Mouse (Mus musculus): ENCODE measurements around the gene Nf1. TPM values are rescaled to one million over a fixed set of nuclear protein-coding genes. Genes with fewer than 3 reads are reported as not detected.

Gene Nf1
- polyA plus RNA-seq, 1 experiment from 2014 or later = 14.8 TPM

GRCm38 (mm10) chr11:79339808-79340781 is 602 bp downstream of the Nf1 start:
- peak overlapping the region; percentile 94 for H3K4me3 ChIP-seq (ENCODE audit: low read length)
- WGBS = under 1% methylated on average over 39 of the region's 63 CpGs

DNA sequence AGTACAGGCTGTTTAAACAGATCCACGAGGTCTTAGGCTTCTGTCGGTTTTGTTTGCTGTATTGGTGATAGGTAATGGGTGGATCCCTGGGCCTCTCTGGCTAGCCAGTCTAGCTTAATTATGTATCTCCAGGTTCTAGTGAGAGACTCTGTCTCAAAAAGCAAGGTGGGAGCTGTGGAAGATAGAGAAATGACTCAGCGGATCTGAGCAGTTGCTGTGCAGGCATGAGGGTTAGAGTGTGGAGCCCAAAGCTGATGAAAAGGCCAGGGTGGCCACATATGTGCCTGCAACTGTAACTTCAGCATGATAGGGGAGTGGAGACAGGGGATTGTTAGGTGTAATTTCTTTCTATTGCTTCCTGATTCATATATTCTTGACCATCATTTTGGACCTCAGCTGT is 17.5 kb downstream of the Nf1 start:
- Histone ChIP-seq H3K4me2 (replicated peaks; ENCODE audit: low read depth, low read length) (no peak overlapping the region), H3K4me3 (ENCODE audit: low read length) (no peak overlapping the region), H3K4me1 (ENCODE audit: control insufficient read depth, insufficient read depth, low read length) (peaks cover 15% of the 10 kb centered on the region; the same call in 1 of the 2 replicates), H3K27me3 (ENCODE audit: control insufficient read depth, insufficient read depth, low read length) (no peaks in the 10 kb centered on the region), H3K9me3 (ENCODE audit: control insufficient read depth, low read length) (no peaks in the 10 kb centered on the region), H3K36me3 (ENCODE audit: control insufficient read depth, insufficient read depth, low read length) (no peaks in the 10 kb centered on the region), H3K9ac (ENCODE audit: low read depth, low read length) (no peak overlapping the region), H3K27ac (ENCODE audit: low read depth, low read length) (no peak overlapping the region)
- no peak for ATAC-seq (ENCODE audit: low FRiP score, low TSS enrichment)
- WGBS = 86% methylated on average over 3 of the region's 3 CpGs

More at GRCm38 (mm10) chr11:79339808-79340781, 602 bp downstream of the Nf1 start:
- peak; percentile 80 for ATAC-seq (ENCODE audit: low FRiP score, low TSS enrichment)
- H3K36me3 ChIP-seq (ENCODE audit: control insufficient read depth, insufficient read depth, low read length) = no peaks in the 10 kb centered on the region; the same call in 1 of the 2 replicates
- H3K27me3 ChIP-seq (ENCODE audit: control insufficient read depth, insufficient read depth, low read length) = no peaks in the 10 kb centered on the region
- H3K9ac ChIP-seq (ENCODE audit: low read depth, low read length) = peak overlapping the region; percentile 96
- peaks cover 4% of the 10 kb centered on the region; the same call in 1 of the 2 replicates for H3K9me3 ChIP-seq (ENCODE audit: control insufficient read depth, low read length)
- peaks cover 12% of the 10 kb centered on the region; the same call in 1 of the 2 replicates for H3K4me1 ChIP-seq (ENCODE audit: control insufficient read depth, insufficient read depth, low read length)
- peak overlapping the region; percentile 91 for H3K27ac ChIP-seq (ENCODE audit: low read depth, low read length)
- peak overlapping the region; percentile 76 for H3K4me2 ChIP-seq (replicated peaks; ENCODE audit: low read depth, low read length)

DNA sequence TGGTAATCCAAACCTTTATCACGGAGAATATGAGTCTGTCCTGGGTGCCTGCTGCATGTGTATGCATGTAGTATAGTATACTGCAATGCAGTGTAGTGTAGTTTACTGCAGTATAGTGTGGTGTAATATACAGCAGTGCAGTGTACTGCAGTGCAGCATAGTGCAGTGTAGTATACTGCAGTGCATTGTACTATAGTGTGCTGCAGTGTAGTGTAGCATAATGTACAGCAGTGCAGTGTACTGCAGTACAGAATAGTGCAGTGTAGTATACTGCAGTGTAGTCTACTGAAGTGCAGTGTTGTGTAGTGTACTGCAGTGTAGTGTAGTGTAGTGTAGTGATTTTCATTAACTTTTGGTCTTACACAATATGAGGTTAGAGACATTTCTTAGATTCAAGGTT is 17.9 kb downstream of the Nf1 start:
- Histone ChIP-seq H3K27ac (ENCODE audit: low read depth, low read length) (no peak overlapping the region), H3K9me3 (ENCODE audit: control insufficient read depth, low read length) (no peaks in the 10 kb centered on the region), H3K4me1 (ENCODE audit: control insufficient read depth, insufficient read depth, low read length) (peaks cover 15% of the 10 kb centered on the region; the same call in 1 of the 2 replicates), H3K9ac (ENCODE audit: low read depth, low read length) (no peak overlapping the region), H3K4me2 (replicated peaks; ENCODE audit: low read depth, low read length) (no peak overlapping the region), H3K4me3 (ENCODE audit: low read length) (no peak overlapping the region), H3K27me3 (ENCODE audit: control insufficient read depth, insufficient read depth, low read length) (no peaks in the 10 kb centered on the region), H3K36me3 (ENCODE audit: control insufficient read depth, insufficient read depth, low read length) (no peaks in the 10 kb centered on the region)
- no peak for ATAC-seq (ENCODE audit: low FRiP score, low TSS enrichment)
- 98% methylated on average over 1 of the region's 1 CpGs for WGBS

GRCm38 (mm10) chr11:79364956-79365355 is 25.5 kb downstream of the Nf1 start:
- WGBS = 90% methylated on average over 3 of the region's 3 CpGs
- no peak overlapping the region for H3K4me2 ChIP-seq (replicated peaks; ENCODE audit: low read depth, low read length)

DNA sequence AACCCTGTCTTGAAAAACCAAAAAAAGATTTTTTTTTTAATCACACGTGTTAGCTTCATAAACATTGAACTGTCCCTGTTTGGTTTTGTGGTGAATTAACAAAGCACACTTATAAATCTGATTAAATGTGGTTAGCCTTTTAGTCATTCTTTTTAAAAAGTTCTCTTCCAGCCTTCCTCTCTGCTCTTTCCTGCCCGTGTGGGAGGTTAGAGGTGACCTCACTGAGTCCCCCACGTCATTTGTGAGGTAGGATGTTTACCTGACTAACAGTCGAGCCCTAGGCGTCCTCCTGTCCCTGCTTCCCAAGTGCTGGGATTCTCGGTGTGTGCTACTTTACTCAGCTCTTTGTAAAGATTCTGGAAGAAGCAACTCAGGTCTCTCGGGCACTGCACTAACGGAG is 26.8 kb downstream of the Nf1 start:
- no peak overlapping the region for H3K27ac ChIP-seq (ENCODE audit: low read depth, low read length)
- no peak overlapping the region for H3K4me2 ChIP-seq (replicated peaks; ENCODE audit: low read depth, low read length)
- ATAC-seq (ENCODE audit: low FRiP score, low TSS enrichment) = no peak
- H3K36me3 ChIP-seq (ENCODE audit: control insufficient read depth, insufficient read depth, low read length) = no peaks in the 10 kb centered on the region
- H3K4me3 ChIP-seq (ENCODE audit: low read length) = no peak overlapping the region
- 35% methylated on average over 8 of the region's 8 CpGs for WGBS
- no peaks in the 10 kb centered on the region for H3K9me3 ChIP-seq (ENCODE audit: control insufficient read depth, low read length)
- H3K4me1 ChIP-seq (ENCODE audit: control insufficient read depth, insufficient read depth, low read length) = peaks cover 8% of the 10 kb centered on the region; the same call in 1 of the 2 replicates
- H3K9ac ChIP-seq (ENCODE audit: low read depth, low read length) = no peak overlapping the region
- H3K27me3 ChIP-seq (ENCODE audit: control insufficient read depth, insufficient read depth, low read length) = no peaks in the 10 kb centered on the region

More at GRCm38 (mm10) chr11:79364956-79365355, 25.5 kb downstream of the Nf1 start:
- H3K27ac ChIP-seq (ENCODE audit: low read depth, low read length) = no peak overlapping the region
- ATAC-seq (ENCODE audit: low FRiP score, low TSS enrichment) = no peak
- H3K4me3 ChIP-seq (ENCODE audit: low read length) = no peak overlapping the region
- H3K9ac ChIP-seq (ENCODE audit: low read depth, low read length) = no peak overlapping the region
- H3K36me3 ChIP-seq (ENCODE audit: control insufficient read depth, insufficient read depth, low read length) = no peaks in the 10 kb centered on the region
- H3K4me1 ChIP-seq (ENCODE audit: control insufficient read depth, insufficient read depth, low read length) = peaks cover 8% of the 10 kb centered on the region; the same call in 1 of the 2 replicates
- no peaks in the 10 kb centered on the region for H3K27me3 ChIP-seq (ENCODE audit: control insufficient read depth, insufficient read depth, low read length)
- no peaks in the 10 kb centered on the region for H3K9me3 ChIP-seq (ENCODE audit: control insufficient read depth, low read length)

- no peaks in the 10 kb centered on the region for H3K36me3 ChIP-seq (ENCODE audit: control insufficient read depth, insufficient read depth, low read length)
- 0 out of 2 replicates have a peak, but pooled peaks cover under 1% of the 10 kb centered on the region for H3K4me1 ChIP-seq (ENCODE audit: control insufficient read depth, insufficient read depth, low read length)
- no peak overlapping the region for H3K4me3 ChIP-seq (ENCODE audit: low read length)
- no peak overlapping the region for H3K9ac ChIP-seq (ENCODE audit: low read depth, low read length)
- WGBS = 93% methylated on average over 4 of the region's 4 CpGs
- H3K27ac ChIP-seq (ENCODE audit: low read depth, low read length) = no peak overlapping the region
- no peaks in the 10 kb centered on the region for H3K27me3 ChIP-seq (ENCODE audit: control insufficient read depth, insufficient read depth, low read length)
- no peak overlapping the region for H3K4me2 ChIP-seq (replicated peaks; ENCODE audit: low read depth, low read length)
- ATAC-seq (ENCODE audit: low FRiP score, low TSS enrichment) = no peak
- no peaks in the 10 kb centered on the region for H3K9me3 ChIP-seq (ENCODE audit: control insufficient read depth, low read length)
These were observed 33.5 kb downstream of the Nf1 start for GRCm38 (mm10) chr11:79373031-79373430.

GRCm38 (mm10) chr11:79398336-79398735 is 58.8 kb downstream of the Nf1 start:
- Histone ChIP-seq H3K4me2 (replicated peaks; ENCODE audit: low read depth, low read length) (no peak overlapping the region), H3K27me3 (ENCODE audit: control insufficient read depth, insufficient read depth, low read length) (no peaks in the 10 kb centered on the region), H3K36me3 (ENCODE audit: control insufficient read depth, insufficient read depth, low read length) (peaks cover 41% of the 10 kb centered on the region; the same call in 1 of the 2 replicates), H3K4me1 (ENCODE audit: control insufficient read depth, insufficient read depth, low read length) (no peaks in the 10 kb centered on the region), H3K9ac (ENCODE audit: low read depth, low read length) (no peak overlapping the region), H3K27ac (ENCODE audit: low read depth, low read length) (no peak overlapping the region), H3K4me3 (ENCODE audit: low read length) (no peak overlapping the region), H3K9me3 (ENCODE audit: control insufficient read depth, low read length) (no peaks in the 10 kb centered on the region)
- 71% methylated on average over 3 of the region's 3 CpGs for WGBS
- no peak for ATAC-seq (ENCODE audit: low FRiP score, low TSS enrichment)

DNA sequence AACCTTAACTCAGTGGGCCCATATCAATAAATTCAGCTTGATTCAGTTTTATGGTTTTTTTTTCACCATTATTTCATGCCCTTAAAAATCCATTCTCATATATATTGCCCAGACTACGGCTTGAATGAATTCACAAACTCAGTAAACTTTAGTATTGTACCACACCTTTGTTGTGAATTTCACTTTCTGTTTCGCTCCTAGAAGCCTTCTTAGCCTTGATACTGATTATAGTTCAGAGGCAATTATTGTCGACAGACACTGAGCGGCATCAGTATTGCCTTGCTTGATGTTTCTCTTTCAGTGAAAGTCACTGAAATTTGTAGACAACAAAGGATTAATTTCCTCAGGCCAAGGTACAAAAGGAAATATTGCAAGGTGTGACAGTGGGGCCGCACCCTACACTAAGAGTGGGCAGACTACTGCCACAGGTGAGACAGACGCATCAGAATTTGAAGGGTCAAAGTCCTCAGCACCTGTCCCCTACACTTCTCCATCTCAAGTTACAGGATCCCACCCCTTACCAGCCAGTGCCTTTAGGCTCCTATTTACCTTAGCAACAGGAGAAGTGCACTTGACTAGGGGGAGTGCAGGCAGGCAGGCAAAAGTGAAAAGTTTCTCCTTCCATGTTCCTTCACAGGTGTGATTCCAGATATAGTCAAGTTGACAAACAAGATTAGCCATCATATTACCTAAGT is 64.3 kb downstream of the Nf1 start:
- H3K27me3 ChIP-seq (ENCODE audit: control insufficient read depth, insufficient read depth, low read length) = no peaks in the 10 kb centered on the region
- H3K9me3 ChIP-seq (ENCODE audit: control insufficient read depth, low read length) = no peaks in the 10 kb centered on the region
- 92% methylated on average over 6 of the region's 6 CpGs for WGBS
- H3K36me3 ChIP-seq (ENCODE audit: control insufficient read depth, insufficient read depth, low read length) = peaks cover 38% of the 10 kb centered on the region; the same call in 1 of the 2 replicates
- ATAC-seq (ENCODE audit: low FRiP score, low TSS enrichment) = no peak
- H3K4me2 ChIP-seq (replicated peaks; ENCODE audit: low read depth, low read length) = no peak overlapping the region
- no peaks in the 10 kb centered on the region for H3K4me1 ChIP-seq (ENCODE audit: control insufficient read depth, insufficient read depth, low read length)
- no peak overlapping the region for H3K4me3 ChIP-seq (ENCODE audit: low read length)
- no peak overlapping the region for H3K27ac ChIP-seq (ENCODE audit: low read depth, low read length)
- H3K9ac ChIP-seq (ENCODE audit: low read depth, low read length) = no peak overlapping the region

Data from kidney, embryonic 14.5 days (tissue).